Mouse (Mus musculus): Measurements from ENCODE around the gene Cd9.

Cd9 gene

DNA sequence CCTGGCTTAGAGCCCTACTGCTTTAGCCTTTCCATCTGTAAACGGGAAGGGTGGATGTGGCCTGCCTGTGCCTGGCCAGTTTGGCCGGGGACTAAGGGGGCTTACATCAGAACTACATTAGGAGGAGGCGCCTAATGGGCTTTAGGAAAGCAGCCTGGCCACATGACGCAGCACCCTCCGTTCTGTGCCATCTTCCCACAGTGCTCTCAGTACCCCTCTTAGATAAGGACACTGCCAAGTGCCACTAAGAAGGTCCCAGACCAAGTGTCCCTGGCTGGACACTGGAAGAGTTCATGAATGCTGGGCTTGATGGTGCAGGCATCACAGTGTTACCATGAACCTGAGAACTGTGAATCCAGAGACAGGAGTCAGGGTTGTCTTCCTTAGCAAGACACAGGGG is 20.7 kb downstream of the Cd9 start:
- DNase-seq (ENCODE audit: low read depth), result no peak

- no peak for DNase-seq (ENCODE audit: low read depth)
Measured at GRCm38 (mm10) chr6:125473321-125473721, 21.3 kb downstream of the Cd9 start.

DNA sequence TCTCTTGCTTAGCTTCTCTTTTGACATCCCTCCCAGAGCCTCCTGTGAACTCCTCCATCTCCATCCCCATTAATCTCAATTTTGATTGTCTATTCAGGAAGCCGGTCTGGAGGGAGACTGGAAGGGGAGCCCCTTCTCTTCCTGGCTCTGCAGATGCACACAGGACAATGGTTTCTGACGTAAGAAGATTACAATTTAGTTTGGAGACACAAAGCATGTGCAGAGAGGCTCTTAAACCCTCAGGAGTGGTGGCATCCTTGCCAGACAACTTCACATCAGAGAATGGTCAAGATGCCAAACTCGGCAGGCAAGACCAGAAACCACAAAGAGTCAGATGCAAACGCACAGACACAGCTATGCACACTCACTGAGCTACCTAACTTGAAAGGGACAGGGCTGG is 22.7 kb downstream of the Cd9 start:
- DNase-seq (ENCODE audit: low read depth), result no peak

GRCm38 (mm10) chr6:125471326-125471725 is 23.3 kb downstream of the Cd9 start:
- no peak for DNase-seq (ENCODE audit: low read depth)

DNA sequence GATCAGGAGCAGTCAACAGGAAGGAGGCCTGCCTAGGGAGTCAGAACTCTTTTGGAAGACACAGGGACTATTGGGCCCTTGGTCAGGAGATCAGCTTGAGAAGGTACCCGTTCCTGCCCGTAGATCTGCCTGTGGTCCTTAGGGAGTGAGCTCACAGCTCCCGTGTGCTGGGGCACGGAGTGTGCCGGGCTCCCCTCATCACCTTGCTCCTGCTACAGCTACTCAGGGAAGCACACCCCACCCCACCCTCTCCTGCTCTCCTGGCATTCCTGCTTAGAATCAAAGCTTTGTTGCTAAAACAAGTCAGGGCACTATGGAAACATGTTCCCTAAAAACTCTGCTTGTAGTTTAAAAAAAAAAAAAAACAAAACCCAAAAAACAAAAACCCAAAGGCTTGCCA is 24.0 kb downstream of the Cd9 start:
- no peak for DNase-seq (ENCODE audit: low read depth)

- DNase-seq (ENCODE audit: low read depth), result no peak
Measured at GRCm38 (mm10) chr6:125469222-125469621, 25.4 kb downstream of the Cd9 start.

GRCm38 (mm10) chr6:125468179-125468960 is 26.2 kb downstream of the Cd9 start:
- no peak for DNase-seq (ENCODE audit: low read depth)

DNA sequence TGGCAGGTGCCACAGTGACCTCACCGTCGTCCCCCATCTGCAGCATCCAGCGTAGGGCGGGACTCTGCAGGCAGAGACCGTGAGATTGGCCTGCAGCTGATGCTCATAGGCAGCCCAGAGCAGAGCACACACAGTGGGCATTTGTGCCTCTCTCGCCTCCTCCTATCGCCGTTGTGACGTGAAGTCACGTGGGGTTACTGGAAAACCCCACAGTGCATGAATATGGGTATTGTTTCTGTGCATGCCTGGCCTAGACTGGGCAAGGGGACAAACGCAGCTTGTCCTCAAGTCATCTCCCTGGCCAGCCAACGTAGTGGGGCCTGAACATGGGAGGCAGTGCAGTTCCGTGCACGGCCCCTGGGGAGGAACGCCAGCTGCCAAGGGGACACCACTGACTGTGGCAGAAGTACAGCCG is 27.3 kb downstream of the Cd9 start:
- DNase-seq (ENCODE audit: low read depth), result no peak

GRCm38 (mm10) chr6:125462312-125462711 is 32.3 kb downstream of the Cd9 start:
- DNase-seq (ENCODE audit: low read depth), result no peak

DNA sequence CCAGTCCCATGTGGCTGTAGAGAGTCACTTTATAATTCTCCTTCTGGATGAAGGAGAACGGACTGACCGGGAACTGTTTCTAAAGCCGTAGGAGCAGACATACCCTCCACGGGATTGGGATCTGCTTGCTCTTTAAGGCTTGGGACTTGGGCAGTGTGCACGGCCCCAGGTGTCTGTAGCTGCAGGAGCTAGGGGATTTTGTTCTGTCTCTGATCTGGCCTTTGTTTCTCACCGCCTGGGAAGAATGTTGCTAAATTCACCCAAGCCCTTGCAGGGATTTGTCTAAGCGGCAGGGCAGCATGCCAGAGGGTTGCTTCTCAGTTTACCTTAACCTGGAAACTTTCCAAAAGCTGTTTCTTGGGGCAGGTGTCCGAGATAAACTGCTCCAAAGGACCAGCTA is 32.8 kb downstream of the Cd9 start:
- DNase-seq (ENCODE audit: low read depth), result no peak

DNA sequence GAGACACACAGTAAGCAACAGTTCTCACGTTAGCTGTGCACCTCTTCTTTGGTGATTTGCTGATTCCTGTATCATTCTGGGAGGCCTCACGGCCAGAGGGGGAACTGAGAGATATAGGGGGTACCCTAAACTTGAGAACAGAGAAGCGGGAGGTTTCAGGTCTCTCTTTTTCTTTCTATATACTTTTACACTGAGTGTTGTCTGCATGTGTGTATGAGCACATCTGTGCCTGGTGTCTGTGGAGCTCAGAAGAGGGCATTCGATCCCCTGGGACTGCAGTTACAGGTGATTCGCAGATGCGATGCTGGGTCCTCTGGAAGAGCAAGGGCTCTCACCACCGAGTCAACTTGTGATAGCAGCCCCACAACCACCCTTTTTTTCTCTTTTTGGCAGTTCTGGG is 33.3 kb downstream of the Cd9 start:
- no peak for DNase-seq (ENCODE audit: low read depth)

- DNase-seq (ENCODE audit: low read depth), result no peak
Measured at GRCm38 (mm10) chr6:125460589-125460988, 34.0 kb downstream of the Cd9 start.

DNA sequence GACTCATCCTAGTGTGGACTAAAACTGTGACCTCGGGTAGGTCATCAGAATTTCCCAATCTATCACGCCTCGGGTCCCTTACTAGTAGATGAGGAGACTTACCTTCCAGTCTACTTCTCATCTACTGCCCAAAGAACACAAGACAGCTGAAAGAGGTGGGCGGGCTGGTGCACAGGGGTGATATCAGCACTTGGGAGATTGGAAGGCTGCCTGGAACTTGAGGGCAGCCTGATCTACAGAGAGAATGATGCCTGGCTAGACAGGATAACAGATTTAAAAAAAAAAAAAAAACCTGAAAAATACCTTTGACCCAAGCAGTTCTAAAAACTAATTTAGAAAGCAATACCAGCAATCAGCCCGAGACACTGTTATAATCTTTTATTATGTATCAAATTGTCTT is 34.7 kb downstream of the Cd9 start:
- no peak for DNase-seq (ENCODE audit: low read depth)

GRCm38 (mm10) chr6:125455806-125456520 is 38.6 kb downstream of the Cd9 start:
- no peak for DNase-seq (ENCODE audit: low read depth)

- no peak for DNase-seq (ENCODE audit: low read depth)
Measured at GRCm38 (mm10) chr6:125454731-125455130, 39.9 kb downstream of the Cd9 start.

DNA sequence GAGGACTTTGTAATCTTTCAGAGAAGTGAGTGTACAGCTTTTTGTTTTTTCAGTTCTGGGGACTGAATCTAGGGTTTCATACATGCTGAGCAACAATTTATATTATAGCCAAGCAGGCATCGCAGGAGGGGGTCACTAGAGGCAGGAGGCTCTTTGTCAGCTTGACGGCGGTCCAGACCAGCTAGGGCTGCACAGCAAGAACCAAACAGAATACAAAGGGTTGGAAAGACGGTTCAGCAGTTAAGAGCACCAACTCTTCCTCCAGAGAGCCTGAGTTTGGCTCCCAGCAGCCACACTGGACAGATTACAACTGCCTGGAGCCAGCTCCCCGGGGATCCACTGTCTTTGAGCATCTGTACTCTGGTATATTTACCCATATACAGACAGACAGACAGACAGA is 40.3 kb downstream of the Cd9 start:
- DNase-seq (ENCODE audit: low read depth), result no peak

DNA sequence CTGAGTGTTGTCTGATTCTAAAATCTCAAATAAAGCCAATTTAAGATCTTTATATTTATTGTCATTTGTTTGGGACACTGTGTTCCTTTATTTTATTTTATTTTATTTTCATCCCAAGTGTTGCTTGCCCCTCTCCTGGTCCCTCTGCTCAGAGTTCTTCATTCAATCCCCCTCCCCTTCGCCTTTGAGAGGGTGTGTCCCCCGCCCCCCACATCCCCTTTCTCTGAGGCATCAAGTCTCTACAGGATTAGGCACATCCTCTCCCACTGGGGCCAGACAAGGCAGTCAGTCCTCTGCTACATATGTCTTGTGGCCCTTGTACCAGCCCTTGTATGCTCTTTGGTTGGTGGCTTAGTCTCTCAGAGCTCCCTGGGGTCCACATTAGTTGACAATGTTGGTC is 46.9 kb downstream of the Cd9 start:
- no peak for DNase-seq (ENCODE audit: low read depth)

DNA sequence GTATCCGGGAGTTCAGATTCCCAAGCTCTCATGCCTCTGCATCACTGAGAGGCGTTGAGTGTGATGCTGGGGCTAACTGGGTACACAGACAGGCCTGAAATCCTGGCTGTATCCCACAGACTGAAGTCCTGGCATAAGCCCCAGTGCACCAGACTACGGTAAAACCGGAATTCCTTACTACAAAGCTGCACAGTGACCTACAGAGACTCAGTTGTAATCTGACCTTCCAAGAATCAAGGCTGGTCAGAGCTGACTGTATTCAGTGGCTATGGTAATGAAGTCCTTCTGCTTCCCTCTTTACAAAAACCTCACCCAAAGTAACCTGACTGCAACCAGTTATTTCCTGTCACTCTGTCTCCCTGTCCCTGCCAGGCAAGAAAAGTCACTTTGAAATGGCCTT is 47.4 kb downstream of the Cd9 start:
- no peak for DNase-seq (ENCODE audit: low read depth)

DNA sequence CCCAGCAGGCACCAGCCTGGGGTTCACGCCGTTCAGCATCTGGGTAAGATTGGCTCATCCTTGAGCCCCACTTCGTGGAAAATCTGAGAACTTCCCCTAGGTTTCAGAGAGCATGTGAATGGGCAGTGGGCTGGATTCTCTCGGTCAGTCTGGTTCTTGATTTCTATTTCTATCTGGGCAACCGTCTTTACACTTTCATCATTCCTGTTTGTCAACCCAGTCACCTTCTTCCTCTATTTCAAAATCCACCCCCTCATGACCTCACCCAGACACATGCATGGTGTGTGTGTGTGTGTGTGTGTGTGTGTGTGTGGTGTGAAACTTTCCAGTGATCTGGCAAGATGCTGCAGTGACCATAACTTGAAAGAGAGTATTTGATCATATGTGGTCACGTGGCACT is 49.2 kb downstream of the Cd9 start:
- no peak for DNase-seq (ENCODE audit: low read depth)

- DNase-seq (ENCODE audit: low read depth), result no peak
Measured at GRCm38 (mm10) chr6:125442591-125442990, 52.0 kb downstream of the Cd9 start.

- no peak for DNase-seq (ENCODE audit: low read depth)
Measured at GRCm38 (mm10) chr6:125436753-125437152, 57.8 kb downstream of the Cd9 start.

GRCm38 (mm10) chr6:125434735-125435518 is 59.7 kb downstream of the Cd9 start:
- no peak for DNase-seq (ENCODE audit: low read depth)
